Mouse (Mus musculus) mesoderm, embryonic 11.5 days (tissue): ENCODE results near the gene Tmem151a.
"Not testable (repeated sequence)": the region's sequence is repeated elsewhere in the genome, so short reads cannot be mapped to it uniquely, and the experiment has no call there.

Experiments used
- DNase-seq: peaks from one replicate; pipeline ENCODE4 v3.0.0-alpha.2; 2012; ENCODE audit warnings: low read depth, low spot score

The Tmem151a gene

GRCm38 (mm10) chr19:5094746-5095417, 9.6 kb upstream of the Tmem151a start:
- no peak for DNase-seq

GRCm38 (mm10) chr19:5094243-5094632, 8.9 kb upstream of the Tmem151a start:
- DNase-seq, result peak; percentile 96

- DNase-seq, result no peak
Measured at GRCm38 (mm10) chr19:5093481-5094242, 8.3 kb upstream of the Tmem151a start.

GRCm38 (mm10) chr19:5092083-5092482, 6.8 kb upstream of the Tmem151a start:
- no peak for DNase-seq

- no peak for DNase-seq
Measured at GRCm38 (mm10) chr19:5089324-5089723, 4.0 kb upstream of the Tmem151a start.

GRCm38 (mm10) chr19:5087884-5088728, 2.8 kb upstream of the Tmem151a start, which contains the start of gene Yif1a:
Gene Yif1a (plus strand): TSS chr19:5088538.
- peak; percentile 98 for DNase-seq

- DNase-seq, result not testable (repeated sequence)
Measured at GRCm38 (mm10) chr19:5086533-5086932, 1.2 kb upstream of the Tmem151a start.

- DNase-seq, result no peak
Measured at GRCm38 (mm10) chr19:5084834-5085144, 542 bp downstream of the Tmem151a start.

- DNase-seq, result no peak
Measured at GRCm38 (mm10) chr19:5083961-5084833, 1.1 kb downstream of the Tmem151a start.

- no peak for DNase-seq
Measured at GRCm38 (mm10) chr19:5082596-5082995, 2.7 kb downstream of the Tmem151a start.

- no peak for DNase-seq
Measured at GRCm38 (mm10) chr19:5082005-5082404, 3.3 kb downstream of the Tmem151a start.

- DNase-seq, result no peak
Measured at GRCm38 (mm10) chr19:5079279-5079678, 6.1 kb downstream of the Tmem151a start.

GRCm38 (mm10) chr19:5073518-5073917, 11.8 kb downstream of the Tmem151a start:
- no peak for DNase-seq

GRCm38 (mm10) chr19:5073028-5073427, 12.3 kb downstream of the Tmem151a start:
- peak; percentile 81 for DNase-seq

GRCm38 (mm10) chr19:5072389-5073019, 12.8 kb downstream of the Tmem151a start:
- DNase-seq, result peak; percentile 77

GRCm38 (mm10) chr19:5071545-5072369, 13.6 kb downstream of the Tmem151a start:
- peak; percentile 96 for DNase-seq

GRCm38 (mm10) chr19:5071077-5071476, 14.3 kb downstream of the Tmem151a start:
- DNase-seq, result no peak

GRCm38 (mm10) chr19:5069978-5070377, 15.4 kb downstream of the Tmem151a start:
- no peak for DNase-seq

- no peak for DNase-seq
Measured at GRCm38 (mm10) chr19:5069486-5069885, 15.8 kb downstream of the Tmem151a start.
